In the genomic region with DNA sequence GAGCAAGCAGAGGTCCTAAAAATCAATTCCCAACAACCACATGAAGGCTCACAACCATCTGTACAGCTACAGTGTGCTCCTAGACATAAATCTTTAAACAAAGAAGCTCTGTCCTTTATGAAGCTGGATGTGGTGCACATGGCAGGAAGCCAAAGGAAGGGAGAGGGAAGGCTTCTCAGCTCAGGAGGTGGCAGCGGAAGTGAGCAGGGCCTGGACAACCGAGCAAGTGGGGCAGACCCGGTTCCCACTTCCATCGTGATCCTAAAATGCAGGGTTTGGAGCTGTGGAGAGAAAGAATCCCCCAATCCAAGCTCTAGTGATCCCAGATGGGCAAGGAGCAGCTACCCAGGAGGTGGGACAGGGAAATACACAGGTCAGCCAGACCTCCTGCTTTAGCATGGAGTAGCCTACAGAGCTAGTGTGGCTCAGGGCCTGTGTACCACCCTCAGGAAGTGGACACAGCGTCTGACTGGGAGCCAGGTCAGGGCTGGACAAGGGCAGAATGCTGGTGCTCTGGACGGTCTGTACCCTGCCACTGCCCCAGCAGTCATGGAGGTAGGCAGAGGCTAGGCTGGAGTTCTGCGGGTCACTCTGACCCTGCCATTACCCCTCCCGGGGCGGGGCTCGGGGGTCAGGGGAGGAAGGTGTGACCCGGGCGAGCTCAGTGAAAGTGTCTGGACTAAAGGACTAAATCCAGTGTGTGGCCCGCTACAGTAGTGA, we compare ENCODE assay signal across 9 mouse cellular contexts. TPM values are rescaled to one million over a fixed set of nuclear protein-coding genes. Genes with fewer than 3 reads are reported as not detected.
DNase-seq lines count a peak whose midpoint lies in the region; ATAC-seq and TF ChIP-seq lines count a peak whose summit lies in the region.
"Had no signal": no experiment of that assay in that cellular context is flagged by ENCODE, and none has a peak within 500 bp of the region (broad histone marks: within the 10 kb centered on the region; RNA-seq: fewer than 3 reads in every experiment).

No protein-coding gene starts in this region.

- 0 out of 2 replicates have a peak overlapping the region, but pooled peaks have one; percentile 0 for H3K9ac ChIP-seq in heart, adult 2 months (ENCODE audit: low read depth, low read length)
- no peak overlapping the region for H3K9ac ChIP-seq in forebrain, embryonic 11.5 days (ENCODE audit: low read length)
- H3K9ac ChIP-seq in hindbrain, postnatal 0 days (replicated peaks; ENCODE audit: low read length), result no peak overlapping the region
- peak overlapping the region; percentile 27; the same call in 1 of the 2 replicates for H3K9ac ChIP-seq in liver, postnatal 0 days (replicated peaks)
- no peak overlapping the region for H3K9ac ChIP-seq in stomach, embryonic 14.5 days (replicated peaks; ENCODE audit: low read depth, low read length)

- TF ChIP-seq EP300 in heart, adult 2 months (IDR thresholded peaks at IDR 0.05; ENCODE audit: insufficient read depth, low read depth, low read length), result no peak
- TF ChIP-seq EP300 in liver, postnatal 0 days (IDR thresholded peaks at IDR 0.05; ENCODE audit: low read depth), result no peak

- H3K27ac ChIP-seq in heart, adult 2 months, result peak overlapping the region; percentile 79
- no peak overlapping the region for H3K27ac ChIP-seq in forebrain, embryonic 11.5 days (ENCODE audit: low read depth, low read length)
- peak overlapping the region; percentile 100 for H3K27ac ChIP-seq in hindbrain, postnatal 0 days
- peak overlapping the region; percentile 79 for H3K27ac ChIP-seq in liver, postnatal 0 days (ENCODE audit: low read depth)
- H3K27ac ChIP-seq in stomach, embryonic 14.5 days (ENCODE audit: low read length), result peak overlapping the region; percentile 100; the same call in 1 of the 2 replicates

- H3K4me3 ChIP-seq in heart, adult 2 months, result no peak overlapping the region
- H3K4me3 ChIP-seq in forebrain, embryonic 11.5 days (ENCODE audit: low read depth, low read length), result no peak overlapping the region
- no peak overlapping the region for H3K4me3 ChIP-seq in hindbrain, postnatal 0 days (ENCODE audit: low read length)
- no peak overlapping the region for H3K4me3 ChIP-seq in liver, postnatal 0 days (ENCODE audit: low read depth, low read length)
- H3K4me3 ChIP-seq in stomach, embryonic 14.5 days (ENCODE audit: low read depth, low read length), result no peak overlapping the region

- H3K79me2 ChIP-seq in heart, adult 2 months (replicated peaks; ENCODE audit: control insufficient read depth, insufficient read depth, low read length), result peaks cover 3% of the 10 kb centered on the region

- H3K9me3 ChIP-seq in forebrain, embryonic 11.5 days (ENCODE audit: control insufficient read depth, low read length), result no peaks in the 10 kb centered on the region
- no peaks in the 10 kb centered on the region for H3K9me3 ChIP-seq in hindbrain, postnatal 0 days (ENCODE audit: low read length)
- H3K9me3 ChIP-seq in liver, postnatal 0 days (ENCODE audit: low read length), result no peaks in the 10 kb centered on the region
- H3K9me3 ChIP-seq in stomach, embryonic 14.5 days (ENCODE audit: control insufficient read depth, low read depth, low read length), result no peaks in the 10 kb centered on the region

- intact Hi-C loops in heart, adult 2 months (cut with DNase I), result loop anchor here (1.0 to 5.0 kb wide), 3 partner anchors 24 to 165 kb away; no protein-coding TSS in a partner anchor

- ATAC-seq in forebrain, embryonic 11.5 days (replicated peaks; ENCODE audit: low FRiP score), result no peak
- no peak for ATAC-seq in hindbrain, postnatal 0 days
- no peak for ATAC-seq in liver, postnatal 0 days
- ATAC-seq in stomach, embryonic 14.5 days (ENCODE audit: insufficient number of reproducible peaks, insufficient read depth, low FRiP score, low read depth), result no peak

- TF ChIP-seq CTCF in heart, adult 2 months (IDR thresholded peaks at IDR 0.05), result no peak
- TF ChIP-seq CTCF in hindbrain, postnatal 0 days (IDR thresholded peaks at IDR 0.05; ENCODE audit: low read depth), result no peak
- no peak for TF ChIP-seq CTCF in liver, postnatal 0 days (IDR thresholded peaks at IDR 0.05; ENCODE audit: low read depth)

- 34% methylated on average over 13 of the region's 13 CpGs for WGBS in heart, adult 2 months
- WGBS in forebrain, embryonic 11.5 days, result 76% methylated on average over 13 of the region's 13 CpGs
- 57% methylated on average over 13 of the region's 13 CpGs for WGBS in hindbrain, postnatal 0 days
- WGBS in liver, postnatal 0 days (ENCODE audit: insufficient replicate concordance), result 60% methylated on average over 13 of the region's 13 CpGs
- 51% methylated on average over 13 of the region's 13 CpGs for whole genome bisulfite sequencing in stomach, embryonic 14.5 days

- no peaks in the 10 kb centered on the region for H3K36me3 ChIP-seq in heart, adult 2 months (ENCODE audit: control insufficient read depth, insufficient read depth, low read length)
- H3K36me3 ChIP-seq in forebrain, embryonic 11.5 days (ENCODE audit: control insufficient read depth, insufficient read depth, low read length), result no peaks in the 10 kb centered on the region
- H3K36me3 ChIP-seq in hindbrain, postnatal 0 days (ENCODE audit: insufficient read depth, low read length), result no peaks in the 10 kb centered on the region
- H3K36me3 ChIP-seq in liver, postnatal 0 days (replicated peaks; ENCODE audit: insufficient read depth, low read length), result no peaks in the 10 kb centered on the region
- H3K36me3 ChIP-seq in stomach, embryonic 14.5 days (ENCODE audit: control insufficient read depth, insufficient read depth, low read length), result no peaks in the 10 kb centered on the region

- TF ChIP-seq POLR2A in heart, adult 2 months (IDR thresholded peaks at IDR 0.05; ENCODE audit: insufficient read depth, low read depth, low read length), result no peak

- peak; percentile 44 to 55 for DNase-seq in heart, adult 2 months
- no peak for DNase-seq in heart, adult 8-10 months (ENCODE audit: low spot score)
- DNase-seq in MN1 (ENCODE audit: low spot score), result peak; percentile 87
- DNase-seq in forebrain, embryonic 11.5 days (ENCODE audit: low spot score), result peak; percentile 50
- peak; percentile 77 for DNase-seq in hindbrain, postnatal 0 days (ENCODE audit: low spot score)
- DNase-seq in liver, postnatal 0 days, result peak; percentile 40
- no peak for DNase-seq in yolk sac, embryonic 10.5 days (ENCODE audit: low spot score)

- H3K27me3 ChIP-seq in heart, adult 2 months (ENCODE audit: control insufficient read depth, insufficient read depth, low read length), result no peaks in the 10 kb centered on the region
- H3K27me3 ChIP-seq in forebrain, embryonic 11.5 days (ENCODE audit: control insufficient read depth, insufficient read depth, low read length), result no peaks in the 10 kb centered on the region
- no peaks in the 10 kb centered on the region for H3K27me3 ChIP-seq in hindbrain, postnatal 0 days (ENCODE audit: insufficient read depth, low read length)
- H3K27me3 ChIP-seq in liver, postnatal 0 days (ENCODE audit: insufficient read depth, low read length), result no peaks in the 10 kb centered on the region
- no peaks in the 10 kb centered on the region for H3K27me3 ChIP-seq in stomach, embryonic 14.5 days (ENCODE audit: control insufficient read depth, insufficient read depth, low read length)

- H3K4me2 ChIP-seq in forebrain, embryonic 11.5 days (ENCODE audit: low read depth, low read length, severe bottlenecking), result no peak overlapping the region
- no peak overlapping the region for H3K4me2 ChIP-seq in hindbrain, postnatal 0 days (ENCODE audit: low read depth, low read length)
- peak overlapping the region; percentile 71 for H3K4me2 ChIP-seq in liver, postnatal 0 days (ENCODE audit: low read depth, low read length)
- no peak overlapping the region for H3K4me2 ChIP-seq in stomach, embryonic 14.5 days (replicated peaks; ENCODE audit: low read depth, low read length)

- peaks cover 16% of the 10 kb centered on the region for H3K4me1 ChIP-seq in heart, adult 2 months (ENCODE audit: control insufficient read depth, insufficient read depth, low read length)
- H3K4me1 ChIP-seq in forebrain, embryonic 11.5 days (replicated peaks; ENCODE audit: control insufficient read depth, insufficient read depth, low read length), result peaks cover 14% of the 10 kb centered on the region
- peaks cover 17% of the 10 kb centered on the region for H3K4me1 ChIP-seq in hindbrain, postnatal 0 days (ENCODE audit: insufficient read depth, low read length)
- H3K4me1 ChIP-seq in liver, postnatal 0 days (ENCODE audit: insufficient read depth), result peaks cover 65% of the 10 kb centered on the region
- H3K4me1 ChIP-seq in stomach, embryonic 14.5 days (ENCODE audit: control insufficient read depth, insufficient read depth, low read length), result peaks cover 32% of the 10 kb centered on the region

RNA-seq across cellular contexts. Expression of gene Actg1, which starts 4.4 kb away (rescaled TPM):
- total RNA-seq in heart, adult 2 months (2021), result 100 to 1,000 TPM; 222 to 321 TPM
- polyA plus RNA-seq in heart, adult 2 months (2012; rRNA removed), result 510 and 694 TPM in 2 replicates
- 100 to 1,000 TPM; 188 to 320 (median 251) TPM for total RNA-seq in heart, adult 8-10 months (2022)
- polyA plus RNA-seq in forebrain, embryonic 11.5 days (2014; fragmentation: Nextera tagmentation; extraction: Ambion mirVana), result 2,808 and 3,088 TPM in 2 replicates
- 2,410 and 2,568 TPM in 2 replicates for total RNA-seq in hindbrain, postnatal 0 days (2014; rRNA removed)
- polyA plus RNA-seq in hindbrain, postnatal 0 days (2015; fragmentation: Nextera tagmentation; extraction: Ambion mirVana), result 3,348 and 3,639 TPM in 2 replicates
- polyA plus RNA-seq in liver, postnatal 0 days (2015; fragmentation: Nextera tagmentation; extraction: Ambion mirVana), result 463 and 498 TPM in 2 replicates
- polyA plus RNA-seq in stomach, embryonic 14.5 days (2014; fragmentation: Nextera tagmentation; extraction: Ambion mirVana), result 2,902 and 3,014 TPM in 2 replicates

RNA-seq across cellular contexts. Expression of gene Fscn2, which starts 8.6 kb away (rescaled TPM):
- total RNA-seq in heart, adult 2 months (2021), result not detected
- polyA plus RNA-seq in heart, adult 2 months (2012; rRNA removed), result 0.15 and 0.21 TPM in 2 replicates
- not detected for total RNA-seq in heart, adult 8-10 months (2022)
- 1.0 TPM in 1 of 2 replicates, not detected in the other for polyA plus RNA-seq in forebrain, embryonic 11.5 days (2014; fragmentation: Nextera tagmentation; extraction: Ambion mirVana)
- total RNA-seq in hindbrain, postnatal 0 days (2014; rRNA removed), result 3.0 and 9.0 TPM in 2 replicates
- polyA plus RNA-seq in hindbrain, postnatal 0 days (2015; fragmentation: Nextera tagmentation; extraction: Ambion mirVana), result 1.5 and 1.9 TPM in 2 replicates
- polyA plus RNA-seq in liver, postnatal 0 days (2015; fragmentation: Nextera tagmentation; extraction: Ambion mirVana), result not detected in 2 replicates
- 0.30 and 0.59 TPM in 2 replicates for polyA plus RNA-seq in stomach, embryonic 14.5 days (2014; fragmentation: Nextera tagmentation; extraction: Ambion mirVana)
- polyA plus RNA-seq: large intestine, adult 2 months had no signal

RNA-seq across cellular contexts. Expression of gene Faap100, which starts 25.8 kb away (rescaled TPM):
- total RNA-seq in heart, adult 2 months (2021), result 10 to 100 TPM; 13.0 to 13.4 TPM
- 25.8 and 27.3 TPM in 2 replicates for polyA plus RNA-seq in heart, adult 2 months (2012; rRNA removed)
- 10 to 100 TPM; 12.1 to 18.3 (median 13.6) TPM for total RNA-seq in heart, adult 8-10 months (2022)
- 33.8 and 39.8 TPM in 2 replicates for polyA plus RNA-seq in forebrain, embryonic 11.5 days (2014; fragmentation: Nextera tagmentation; extraction: Ambion mirVana)
- total RNA-seq in hindbrain, postnatal 0 days (2014; rRNA removed), result 175 and 178 TPM in 2 replicates
- polyA plus RNA-seq in hindbrain, postnatal 0 days (2015; fragmentation: Nextera tagmentation; extraction: Ambion mirVana), result 74.6 and 76.4 TPM in 2 replicates
- 5.5 and 5.8 TPM in 2 replicates for polyA plus RNA-seq in liver, postnatal 0 days (2015; fragmentation: Nextera tagmentation; extraction: Ambion mirVana)
- polyA plus RNA-seq in stomach, embryonic 14.5 days (2014; fragmentation: Nextera tagmentation; extraction: Ambion mirVana), result 35.7 and 40.2 TPM in 2 replicates

Comparison
In these comparisons a context has a peak if more than half of its experiments do, and no peak if none do; other contexts are left out.
1. DNase-seq: peak in heart, adult 2 months (2 of 2), MN1 (single experiment), forebrain, embryonic 11.5 days (single experiment), hindbrain, postnatal 0 days (single experiment) and liver, postnatal 0 days (single experiment); none in heart, adult 8-10 months (single experiment) and yolk sac, embryonic 10.5 days (single experiment).
2. H3K9ac ChIP-seq: peak in heart, adult 2 months (single experiment) and liver, postnatal 0 days (single experiment); none in forebrain, embryonic 11.5 days (single experiment), hindbrain, postnatal 0 days (single experiment) and stomach, embryonic 14.5 days (single experiment).